Mouse (Mus musculus) heart, adult 2 months (tissue): ENCODE results near the gene Kcnk3. TPM values are rescaled to one million over a fixed set of nuclear protein-coding genes. Genes with fewer than 3 reads are reported as not detected.

Experiments used
- DNase-seq, 2 experiments: peaks; one replicate each; pipeline ENCODE4 v3.0.0; 2021
- H3K27ac ChIP-seq: fragments of 200-600 bp; 2 replicates; pipeline ENCODE4 v1.8.1; 2022
- H3K27me3 ChIP-seq: fragments of 200-500 bp; 2 replicates; pipeline ENCODE4 v1.6.1; 2012; ENCODE audit warnings: mild to moderate bottlenecking, low read length, inconsistent platforms, mixed read lengths; ENCODE audit not compliant: control insufficient read depth, insufficient read depth
- H3K36me3 ChIP-seq: fragments of 200-500 bp; 2 replicates; pipeline ENCODE4 v1.6.1; 2012; ENCODE audit warnings: low read length, inconsistent platforms; ENCODE audit not compliant: control insufficient read depth, insufficient read depth
- H3K4me1 ChIP-seq: fragments of 200-500 bp; 2 replicates; pipeline ENCODE4 v1.6.1; 2011; ENCODE audit warnings: low read length; ENCODE audit not compliant: control insufficient read depth, insufficient read depth
- H3K4me3 ChIP-seq: fragments of 200-600 bp; 2 replicates; pipeline ENCODE4 v1.8.1; 2022
- H3K79me2 ChIP-seq: fragments of 200-500 bp; replicated peaks from 2 replicates; pipeline ENCODE4 v1.6.1; 2012; ENCODE audit warnings: mild to moderate bottlenecking, inconsistent platforms, low read length, moderate library complexity, mixed read lengths; ENCODE audit not compliant: control insufficient read depth, insufficient read depth
- H3K9ac ChIP-seq: fragments of 200-500 bp; 2 replicates; pipeline ENCODE4 v1.6.1; 2012; ENCODE audit warnings: low read depth, mild to moderate bottlenecking, control low read depth, inconsistent platforms, low read length, mixed read lengths
- CTCF ChIP-seq: fragments of 200-600 bp; IDR thresholded peaks from 2 replicates; pipeline ENCODE4 v1.8.1; 2022; ENCODE audit warnings: antibody characterized with exemption, mild to moderate bottlenecking, moderate library complexity
- EP300 ChIP-seq: fragments of 200-500 bp; IDR thresholded peaks from 2 replicates; pipeline ENCODE4 v1.6.1; 2011; ENCODE audit warnings: low read depth, low read length, control low read depth; ENCODE audit not compliant: insufficient read depth
- POLR2A ChIP-seq: fragments of 200-500 bp; IDR thresholded peaks from 2 replicates; pipeline ENCODE4 v1.6.1; 2011; ENCODE audit warnings: mild to moderate bottlenecking, low read depth, low read length, control low read depth; ENCODE audit not compliant: insufficient read depth
- WGBS: fragments of 180-500 bp; shearing (Covaris S2); methylation state at CpG from one replicate; pipeline ENCODE4 v1.1.7; 2018; 5-methylcytosine and 5-hydroxymethylcytosine counted together
- intact Hi-C: fragments of 180-260 bp; cut with DNase I; formaldehyde crosslinking; loops from one replicate; pipeline ENCODE4 v1.15.1; 2025
- polyA plus RNA-seq: library from polyadenylated mRNA; depleted of rRNA; stranded (reverse); fragments of >200 nt; gene quantifications from 2 replicates; pipeline ENCODE4 v1.2.3, GENCODE M21; 2012
- total RNA-seq, 2 experiments: library from RNA; stranded (reverse); gene quantifications; 2 replicates each; pipeline ENCODE4 v1.2.3; 2021

Gene Kcnk3
- total and polyA plus RNA-seq, 3 experiments = 259 to 432 (median 300) TPM

DNA sequence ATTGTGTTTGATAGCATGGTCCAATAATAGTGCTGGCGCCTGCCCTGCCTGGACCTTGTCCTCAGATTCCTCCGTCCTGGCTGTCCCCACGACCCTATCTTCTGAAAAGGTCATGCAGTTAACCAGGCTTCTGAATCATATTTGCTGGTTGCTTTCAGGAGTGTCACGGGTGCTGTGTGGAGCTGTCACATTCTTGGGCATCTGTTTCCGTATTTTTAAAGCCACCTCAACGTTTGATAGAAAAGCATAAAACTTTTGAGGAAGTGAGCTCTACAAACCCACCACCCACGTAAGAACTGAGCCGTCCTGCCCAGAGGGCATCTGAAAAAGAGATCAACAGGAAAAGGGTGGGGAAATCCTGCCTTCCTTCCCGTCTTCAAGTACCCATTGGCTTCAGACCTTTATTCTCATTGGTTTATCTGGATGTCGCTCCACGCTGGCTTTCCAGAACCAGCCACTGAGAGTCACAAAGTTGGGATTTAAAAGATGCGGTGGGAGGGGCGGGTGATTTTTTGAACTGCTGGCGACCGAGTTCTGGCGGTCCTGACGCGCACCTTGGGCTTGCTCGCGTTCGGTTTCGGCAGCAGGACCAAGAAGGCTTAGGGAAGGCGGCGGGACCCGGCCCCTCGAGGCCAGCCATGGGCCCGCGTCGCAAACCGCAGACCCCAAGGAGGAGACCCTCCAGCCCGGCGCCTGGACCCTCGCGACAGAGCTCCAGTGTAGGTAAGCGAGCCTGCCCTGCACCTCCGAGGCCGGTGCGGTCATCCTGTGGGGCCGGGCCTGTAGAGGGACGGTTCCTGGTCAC lies 78.6 kb downstream of the Kcnk3 start, which contains the start of gene Cenpa:
TSS of gene Cenpa (plus strand) at position 387 of the 805 bp plus-strand sequence.
- DNase-seq = peak; percentile 87 to 92
- H3K4me1 ChIP-seq = peaks cover 2% of the 10 kb centered on the region
- H3K79me2 ChIP-seq = no peaks in the 10 kb centered on the region
- WGBS = under 1% methylated on average over 40 of the region's 40 CpGs
- peaks cover 4% of the 10 kb centered on the region; the same call in 1 of the 2 replicates for H3K36me3 ChIP-seq
- TF ChIP-seq EP300 (peak; percentile 87; the same call in 1 of the 2 replicates), POLR2A (peak; percentile 96), CTCF (no peak)
- intact Hi-C loops = loop anchor here (1.0 kb wide), 1 partner anchor 18 kb away; no protein-coding TSS in a partner anchor
- H3K27ac ChIP-seq = peak within 1 kb of the TSS; percentile 99
- H3K27me3 ChIP-seq = no peaks in the 10 kb centered on the region
- H3K9ac ChIP-seq = peak within 1 kb of the TSS; percentile 89
- peak within 1 kb of the TSS; percentile 80 for H3K4me3 ChIP-seq

DNA sequence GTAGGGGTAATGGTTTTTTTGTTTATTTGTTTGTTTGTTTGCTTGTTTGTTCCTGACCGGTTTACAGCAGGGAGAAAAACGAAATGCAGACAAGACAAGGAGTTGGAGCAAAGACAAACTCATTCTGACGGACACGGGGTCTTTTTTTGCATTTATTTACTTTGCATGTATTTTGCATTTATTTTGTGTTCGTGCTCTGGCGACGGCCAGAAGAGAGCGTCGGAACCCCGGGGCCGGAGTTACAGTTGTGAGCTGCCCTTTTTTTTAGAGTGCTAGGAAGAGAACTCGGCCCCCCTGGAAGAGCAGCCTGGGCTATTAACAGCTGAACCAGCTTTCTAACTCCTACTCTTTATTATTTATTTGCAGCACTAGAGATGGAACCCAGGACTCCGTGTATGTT lies 79.2 kb downstream of the Kcnk3 start:
- intact Hi-C loops = no loop called here
- no peak for DNase-seq
- H3K79me2 ChIP-seq = no peaks in the 10 kb centered on the region
- TF ChIP-seq POLR2A = no peak
- no peak for TF ChIP-seq EP300
- TF ChIP-seq CTCF = no peak
- H3K36me3 ChIP-seq = peaks cover 4% of the 10 kb centered on the region; the same call in 1 of the 2 replicates
- H3K4me3 ChIP-seq = peak overlapping the region; percentile 80
- peaks cover 2% of the 10 kb centered on the region for H3K4me1 ChIP-seq
- H3K27ac ChIP-seq = peak overlapping the region; percentile 99
- H3K9ac ChIP-seq = peak overlapping the region; percentile 89
- no peaks in the 10 kb centered on the region for H3K27me3 ChIP-seq
- under 1% methylated on average over 13 of the region's 13 CpGs for WGBS

DNA sequence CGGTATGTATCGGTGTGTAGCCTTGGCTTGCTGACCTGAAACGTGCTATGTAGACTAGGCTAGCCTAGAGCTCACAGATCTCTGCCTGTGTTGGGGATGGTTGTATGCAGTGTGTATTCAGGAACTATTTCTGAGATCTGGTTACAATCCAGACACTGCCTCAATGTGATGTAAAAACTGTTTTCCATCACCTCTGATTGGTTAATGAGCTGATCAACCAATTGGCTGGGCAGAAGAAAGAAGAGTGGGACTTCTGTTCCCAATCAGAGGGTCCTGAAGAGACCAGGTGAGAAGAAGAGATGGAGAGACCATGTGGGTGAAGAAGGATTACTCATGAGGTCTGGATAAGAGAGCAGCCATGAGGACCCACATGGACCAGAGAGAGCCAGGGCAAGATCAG lies 79.7 kb downstream of the Kcnk3 start:
- TF ChIP-seq EP300 = no peak
- no peak for TF ChIP-seq CTCF
- TF ChIP-seq POLR2A = no peak
- WGBS = 2% methylated on average over 3 of the region's 3 CpGs
- H3K9ac ChIP-seq = peak overlapping the region; percentile 89; the same call in 1 of the 2 replicates
- no peaks in the 10 kb centered on the region for H3K27me3 ChIP-seq
- peaks cover 4% of the 10 kb centered on the region; the same call in 1 of the 2 replicates for H3K36me3 ChIP-seq
- peak overlapping the region; percentile 80 for H3K4me3 ChIP-seq
- H3K79me2 ChIP-seq = no peaks in the 10 kb centered on the region
- peaks cover 2% of the 10 kb centered on the region for H3K4me1 ChIP-seq
- no peak for DNase-seq
- peak overlapping the region; percentile 99; the same call in 1 of the 2 replicates for H3K27ac ChIP-seq
- intact Hi-C loops = no loop called here

DNA sequence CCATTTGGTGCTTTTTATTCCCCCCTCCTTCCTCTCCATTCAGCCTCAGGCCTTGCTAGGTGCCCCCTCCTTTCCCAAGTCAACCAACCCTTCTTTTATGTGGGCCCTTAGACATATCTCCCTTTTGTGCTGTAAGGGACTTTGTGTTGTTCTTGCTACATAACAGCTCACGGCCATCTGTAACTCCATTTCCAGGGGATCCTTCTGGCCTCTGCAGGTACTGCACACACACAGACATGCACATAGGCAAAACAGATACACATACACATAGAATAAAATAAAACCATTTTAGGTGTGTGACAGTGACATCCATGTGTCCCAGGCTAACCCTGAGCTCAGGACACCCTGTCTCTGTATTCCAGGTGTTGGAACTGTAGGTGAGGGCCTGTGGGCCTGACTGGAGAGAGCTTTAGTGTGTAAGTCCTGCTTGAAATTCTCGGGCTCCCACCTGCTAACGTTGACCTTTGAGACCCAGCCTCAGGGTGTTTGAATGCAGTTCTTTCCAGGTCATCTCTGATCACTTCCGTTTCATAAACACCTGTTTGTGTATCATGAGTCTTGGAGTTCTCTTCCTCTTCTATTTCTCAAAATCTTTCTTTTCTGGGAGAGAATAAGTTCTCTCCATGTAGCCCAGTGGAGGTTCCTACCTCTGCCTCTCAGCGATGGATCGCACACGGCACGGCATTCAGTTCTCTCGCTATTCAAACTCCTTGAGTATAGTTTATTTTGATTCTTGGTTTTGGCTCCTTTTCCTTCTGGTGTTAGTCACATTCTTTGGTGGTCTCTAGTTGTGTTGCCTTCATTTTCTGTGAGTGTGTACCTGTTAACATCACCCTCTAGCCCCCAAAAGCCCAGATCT lies 80.9 kb downstream of the Kcnk3 start:
- no peak for DNase-seq
- intact Hi-C loops = no loop called here
- Histone ChIP-seq H3K36me3 (peaks cover 4% of the 10 kb centered on the region; the same call in 1 of the 2 replicates), H3K4me3 (no peak overlapping the region), H3K4me1 (peaks cover 2% of the 10 kb centered on the region), H3K27me3 (no peaks in the 10 kb centered on the region), H3K27ac (no peak overlapping the region), H3K9ac (no peak overlapping the region), H3K79me2 (no peaks in the 10 kb centered on the region)
- TF ChIP-seq CTCF (peak; percentile 21; the same call in 1 of the 2 replicates), POLR2A (no peak)
- 91% methylated on average over 9 of the region's 9 CpGs for WGBS

DNA sequence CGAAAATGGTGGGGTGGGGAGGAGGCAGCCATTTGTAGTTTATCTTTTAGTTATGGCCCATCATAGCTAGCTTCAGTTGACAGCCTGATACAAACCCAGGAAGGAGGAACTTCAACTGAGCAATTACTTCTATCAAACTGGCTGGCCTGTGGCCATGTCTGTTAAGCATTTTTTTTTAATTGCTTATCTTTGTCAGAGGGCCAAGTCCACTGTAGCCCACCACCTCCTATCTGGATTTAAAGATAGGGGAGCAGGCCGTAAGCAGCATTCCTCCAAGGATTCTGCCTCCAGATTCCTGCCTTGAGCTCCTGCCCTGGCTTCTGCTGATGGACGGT lies 81.5 kb downstream of the Kcnk3 start:
- peaks cover 4% of the 10 kb centered on the region; the same call in 1 of the 2 replicates for H3K36me3 ChIP-seq
- no peak overlapping the region for H3K4me3 ChIP-seq
- no peak for TF ChIP-seq CTCF
- intact Hi-C loops = no loop called here
- DNase-seq = no peak
- no peaks in the 10 kb centered on the region for H3K27me3 ChIP-seq
- 63% methylated on average over 3 of the region's 3 CpGs for WGBS
- H3K79me2 ChIP-seq = no peaks in the 10 kb centered on the region
- no peak overlapping the region for H3K27ac ChIP-seq
- H3K9ac ChIP-seq = no peak overlapping the region
- H3K4me1 ChIP-seq = peaks cover 2% of the 10 kb centered on the region
